21 mouse cellular contexts compared by ENCODE assay signal in genomic region chr13:92631450-92631849, GRCm38 (mm10). TPM values are rescaled to one million over a fixed set of nuclear protein-coding genes. Genes with fewer than 3 reads are reported as not detected.
DNase-seq lines count a peak whose midpoint lies in the region; ATAC-seq and TF ChIP-seq lines count a peak whose summit lies in the region.
"Had no signal": no experiment of that assay in that cellular context is flagged by ENCODE, and none has a peak within 500 bp of the region (broad histone marks: within the 10 kb centered on the region; RNA-seq: fewer than 3 reads in every experiment).

No protein-coding gene starts in this region.

- no peaks in the 10 kb centered on the region for H3K27me3 ChIP-seq in intestine, embryonic 14.5 days (replicated peaks; ENCODE audit: control insufficient read depth, insufficient read depth, low read length)
- no peaks in the 10 kb centered on the region for H3K27me3 ChIP-seq in intestine, embryonic 15.5 days (replicated peaks)
- no peaks in the 10 kb centered on the region for H3K27me3 ChIP-seq in midbrain, postnatal 0 days (ENCODE audit: insufficient read depth, low read length)
- no peaks in the 10 kb centered on the region for H3K27me3 ChIP-seq in midbrain, embryonic 15.5 days (replicated peaks)
- H3K27me3 ChIP-seq in hindbrain, postnatal 0 days (ENCODE audit: insufficient read depth, low read length): no peaks in the 10 kb centered on the region
- no peaks in the 10 kb centered on the region for H3K27me3 ChIP-seq in heart, embryonic 11.5 days (ENCODE audit: control insufficient read depth, insufficient read depth, low read length)
- H3K27me3 ChIP-seq: heart, embryonic 13.5 days had no signal

- no peaks in the 10 kb centered on the region for H3K9me3 ChIP-seq in intestine, embryonic 14.5 days (ENCODE audit: control insufficient read depth, low read length)
- H3K9me3 ChIP-seq in intestine, embryonic 15.5 days: no peaks in the 10 kb centered on the region
- H3K9me3 ChIP-seq in midbrain, postnatal 0 days (ENCODE audit: low read length): no peaks in the 10 kb centered on the region
- no peaks in the 10 kb centered on the region for H3K9me3 ChIP-seq in midbrain, embryonic 15.5 days
- H3K9me3 ChIP-seq in hindbrain, postnatal 0 days (ENCODE audit: low read length): no peaks in the 10 kb centered on the region
- no peaks in the 10 kb centered on the region for H3K9me3 ChIP-seq in heart, embryonic 11.5 days (replicated peaks; ENCODE audit: control insufficient read depth, low read length)

- H3K4me3 ChIP-seq in intestine, embryonic 14.5 days (ENCODE audit: low read depth, low read length): no peak overlapping the region
- H3K4me3 ChIP-seq in intestine, embryonic 15.5 days (replicated peaks): no peak overlapping the region
- no peak overlapping the region for H3K4me3 ChIP-seq in midbrain, postnatal 0 days (ENCODE audit: low read depth, low read length)
- no peak overlapping the region for H3K4me3 ChIP-seq in midbrain, embryonic 15.5 days
- H3K4me3 ChIP-seq in hindbrain, postnatal 0 days (ENCODE audit: low read length): no peak overlapping the region
- no peak overlapping the region for H3K4me3 ChIP-seq in heart, embryonic 11.5 days (ENCODE audit: low read depth, low read length)
- H3K4me3 ChIP-seq: heart, embryonic 13.5 days had no signal

- H3K9ac ChIP-seq in intestine, embryonic 14.5 days (ENCODE audit: low read length): no peak overlapping the region
- H3K9ac ChIP-seq in intestine, embryonic 15.5 days: no peak overlapping the region
- H3K9ac ChIP-seq in midbrain, postnatal 0 days (replicated peaks; ENCODE audit: low read length, poor library complexity, severe bottlenecking): no peak overlapping the region
- no peak overlapping the region for H3K9ac ChIP-seq in midbrain, embryonic 15.5 days
- H3K9ac ChIP-seq in hindbrain, postnatal 0 days (replicated peaks; ENCODE audit: low read length): no peak overlapping the region
- no peak overlapping the region for H3K9ac ChIP-seq in heart, embryonic 11.5 days (ENCODE audit: low read depth, low read length)
- H3K9ac ChIP-seq: heart, embryonic 13.5 days; liver, embryonic 14.5 days had no signal

- DNase-seq in intestine, embryonic 14.5 days (ENCODE audit: low spot score): no peak
- peak; percentile 60 for DNase-seq in midbrain, postnatal 0 days (ENCODE audit: low spot score)
- peak; percentile 30 for DNase-seq in hindbrain, postnatal 0 days (ENCODE audit: low spot score)
- DNase-seq in layer of hippocampus, postnatal 14 days (ENCODE audit: low spot score in 2 of 2): no peak
- DNase-seq: adrenal gland, postnatal 25 days; cerebellum, adult 9-10 months; heart, postnatal 4 days; thymus, adult 2 months had no signal

- peaks cover 9% of the 10 kb centered on the region; the same call in 1 of the 2 replicates for H3K36me3 ChIP-seq in intestine, embryonic 14.5 days (ENCODE audit: control insufficient read depth, insufficient read depth, low read length)
- H3K36me3 ChIP-seq in intestine, embryonic 15.5 days: no peaks in the 10 kb centered on the region
- H3K36me3 ChIP-seq in midbrain, postnatal 0 days (ENCODE audit: insufficient read depth, low read length): no peaks in the 10 kb centered on the region
- H3K36me3 ChIP-seq in midbrain, embryonic 15.5 days (replicated peaks): no peaks in the 10 kb centered on the region
- H3K36me3 ChIP-seq in hindbrain, postnatal 0 days (ENCODE audit: insufficient read depth, low read length): no peaks in the 10 kb centered on the region
- H3K36me3 ChIP-seq in heart, embryonic 11.5 days (ENCODE audit: control insufficient read depth, insufficient read depth, low read length): 0 out of 2 replicates have a peak, but pooled peaks cover 2% of the 10 kb centered on the region

- H3K27ac ChIP-seq in intestine, embryonic 14.5 days (ENCODE audit: low read depth): peak overlapping the region; percentile 8; the same call in 1 of the 2 replicates
- H3K27ac ChIP-seq in intestine, embryonic 15.5 days: no peak overlapping the region
- H3K27ac ChIP-seq in midbrain, postnatal 0 days (ENCODE audit: low read depth, low read length): no peak overlapping the region
- H3K27ac ChIP-seq in midbrain, embryonic 15.5 days: no peak overlapping the region
- 0 out of 2 replicates have a peak overlapping the region, but pooled peaks have one; percentile 32 for H3K27ac ChIP-seq in hindbrain, postnatal 0 days
- no peak overlapping the region for H3K27ac ChIP-seq in heart, embryonic 11.5 days (ENCODE audit: low read depth, low read length)
- H3K27ac ChIP-seq: heart, embryonic 13.5 days; liver, embryonic 14.5 days had no signal

- peaks cover 36% of the 10 kb centered on the region for H3K4me1 ChIP-seq in intestine, embryonic 14.5 days (replicated peaks; ENCODE audit: control insufficient read depth, insufficient read depth, low read length)
- H3K4me1 ChIP-seq in intestine, embryonic 15.5 days (replicated peaks): peaks cover 23% of the 10 kb centered on the region
- H3K4me1 ChIP-seq in midbrain, postnatal 0 days (ENCODE audit: insufficient read depth, low read length): 0 out of 2 replicates have a peak, but pooled peaks cover 2% of the 10 kb centered on the region
- H3K4me1 ChIP-seq in midbrain, embryonic 15.5 days: peaks cover 9% of the 10 kb centered on the region
- no peaks in the 10 kb centered on the region for H3K4me1 ChIP-seq in hindbrain, postnatal 0 days (ENCODE audit: insufficient read depth, low read length)
- peaks cover 20% of the 10 kb centered on the region for H3K4me1 ChIP-seq in heart, embryonic 11.5 days (ENCODE audit: control insufficient read depth, insufficient read depth, low read length)

- H3K4me2 ChIP-seq in intestine, embryonic 14.5 days (ENCODE audit: low read length): no peak overlapping the region
- no peak overlapping the region for H3K4me2 ChIP-seq in intestine, embryonic 15.5 days (replicated peaks)
- H3K4me2 ChIP-seq in midbrain, postnatal 0 days (ENCODE audit: low read depth, low read length, poor library complexity, severe bottlenecking): no peak overlapping the region
- H3K4me2 ChIP-seq in midbrain, embryonic 15.5 days: no peak overlapping the region
- no peak overlapping the region for H3K4me2 ChIP-seq in hindbrain, postnatal 0 days (ENCODE audit: low read depth, low read length)
- H3K4me2 ChIP-seq in heart, embryonic 11.5 days: no peak overlapping the region
- H3K4me2 ChIP-seq: heart, embryonic 13.5 days had no signal

- TF ChIP-seq CTCF in midbrain, postnatal 0 days (IDR thresholded peaks at IDR 0.05): no peak
- no peak for TF ChIP-seq CTCF in hindbrain, postnatal 0 days (IDR thresholded peaks at IDR 0.05; ENCODE audit: low read depth)

- WGBS in intestine, embryonic 14.5 days: 49% methylated on average over 4 of the region's 4 CpGs
- 48% methylated on average over 4 of the region's 4 CpGs for WGBS in intestine, embryonic 15.5 days
- 57% methylated on average over 4 of the region's 4 CpGs for WGBS in midbrain, postnatal 0 days
- WGBS in midbrain, embryonic 15.5 days: 67% methylated on average over 4 of the region's 4 CpGs
- WGBS in hindbrain, postnatal 0 days: 46% methylated on average over 4 of the region's 4 CpGs
- WGBS in heart, embryonic 11.5 days (ENCODE audit: insufficient replicate concordance): 85% methylated on average over 4 of the region's 4 CpGs

- no peak for ATAC-seq in intestine, embryonic 14.5 days (replicated peaks; ENCODE audit: low FRiP score, low TSS enrichment, low read depth)
- ATAC-seq in intestine, embryonic 15.5 days: no peak
- ATAC-seq in midbrain, postnatal 0 days (ENCODE audit: low FRiP score): no peak
- ATAC-seq in midbrain, embryonic 15.5 days (replicated peaks): no peak
- ATAC-seq in hindbrain, postnatal 0 days: peak; percentile 79
- ATAC-seq in heart, embryonic 11.5 days (replicated peaks; ENCODE audit: insufficient number of reproducible peaks, low FRiP score, low TSS enrichment): no peak
- ATAC-seq: CD4-positive, CD25-positive, alpha-beta regulatory T cell, adult 4 months; forebrain, embryonic 16.5 days had no signal

RNA-seq across cellular contexts. Expression of gene Serinc5, which starts 20.6 kb away (rescaled TPM):
- polyA plus RNA-seq in intestine, embryonic 14.5 days (2014; fragmentation: Nextera tagmentation; extraction: Ambion mirVana): 24.9 and 27.3 TPM in 2 replicates
- polyA plus RNA-seq in intestine, embryonic 15.5 days (2015; fragmentation: Nextera tagmentation; extraction: Ambion mirVana): 18.3 and 21.4 TPM in 2 replicates
- 38.4 and 40.7 TPM in 2 replicates for total RNA-seq in midbrain, postnatal 0 days (2014; rRNA removed)
- polyA plus RNA-seq in midbrain, postnatal 0 days (2015; fragmentation: Nextera tagmentation; extraction: Ambion mirVana): 12.8 and 13.5 TPM in 2 replicates
- 18.1 and 18.6 TPM in 2 replicates for polyA plus RNA-seq in midbrain, embryonic 15.5 days (2015; fragmentation: Nextera tagmentation; extraction: Ambion mirVana)
- 42.8 and 52.5 TPM in 2 replicates for total RNA-seq in hindbrain, postnatal 0 days (2014; rRNA removed)
- polyA plus RNA-seq in hindbrain, postnatal 0 days (2015; fragmentation: Nextera tagmentation; extraction: Ambion mirVana): 14.3 and 14.8 TPM in 2 replicates
- polyA plus RNA-seq in heart, embryonic 11.5 days (2014; fragmentation: Nextera tagmentation; extraction: Ambion mirVana): 9.9 and 13.4 TPM in 2 replicates
- 10 to 100 TPM; 70.0 to 72.2 TPM for total RNA-seq in layer of hippocampus, postnatal 14 days (2021)

RNA-seq across cellular contexts. Expression of gene Spz1, which starts 55.5 kb away (rescaled TPM):
- polyA plus RNA-seq in intestine, embryonic 14.5 days (2014; fragmentation: Nextera tagmentation; extraction: Ambion mirVana): not detected in 2 replicates
- polyA plus RNA-seq in intestine, embryonic 15.5 days (2015; fragmentation: Nextera tagmentation; extraction: Ambion mirVana): not detected in 2 replicates
- total RNA-seq in midbrain, postnatal 0 days (2014; rRNA removed): not detected in 2 replicates
- not detected in 2 replicates for polyA plus RNA-seq in midbrain, postnatal 0 days (2015; fragmentation: Nextera tagmentation; extraction: Ambion mirVana)
- polyA plus RNA-seq in midbrain, embryonic 15.5 days (2015; fragmentation: Nextera tagmentation; extraction: Ambion mirVana): not detected in 2 replicates
- not detected in 2 replicates for total RNA-seq in hindbrain, postnatal 0 days (2014; rRNA removed)
- not detected in 2 replicates for polyA plus RNA-seq in hindbrain, postnatal 0 days (2015; fragmentation: Nextera tagmentation; extraction: Ambion mirVana)
- not detected in 2 replicates for polyA plus RNA-seq in heart, embryonic 11.5 days (2014; fragmentation: Nextera tagmentation; extraction: Ambion mirVana)
- not detected for total RNA-seq in layer of hippocampus, postnatal 14 days (2021)
- total RNA-seq: adrenal gland, postnatal 25 days; gastrocnemius, postnatal 4 days; heart, postnatal 4 days; left cerebral cortex, adult 18-20 months; megakaryocyte-erythroid progenitor cell, adult 5-6 weeks; MEL had no signal
- polyA plus RNA-seq: CD4-positive, CD25-positive, alpha-beta regulatory T cell, adult 4 months; forebrain, embryonic 16.5 days; heart, embryonic 13.5 days; kidney, embryonic 14.5 days; limb, embryonic 11.5 days; liver, embryonic 14.5 days had no signal

Comparison
In these comparisons a context has a peak if more than half of its experiments do, and no peak if none do; other contexts are left out.
1. H3K27ac ChIP-seq: peak in intestine, embryonic 14.5 days (single experiment) and hindbrain, postnatal 0 days (single experiment); none in intestine, embryonic 15.5 days (single experiment), midbrain, postnatal 0 days (single experiment), midbrain, embryonic 15.5 days (single experiment) and heart, embryonic 11.5 days (single experiment).
2. DNase-seq: peak in midbrain, postnatal 0 days (single experiment) and hindbrain, postnatal 0 days (single experiment); none in intestine, embryonic 14.5 days (single experiment) and layer of hippocampus, postnatal 14 days (0 of 2).